Mouse (Mus musculus) MN1 (cell line): ENCODE measurements around the gene Ube3c.
A peak's percentile ranks its signal among the peaks of the same experiment; 100 is the strongest.

Experiments
- DNase-seq: peaks from one replicate; pipeline ENCODE4 v3.0.0-alpha.2; 2016; ENCODE audit warnings: low spot score

The Ube3c gene

DNA sequence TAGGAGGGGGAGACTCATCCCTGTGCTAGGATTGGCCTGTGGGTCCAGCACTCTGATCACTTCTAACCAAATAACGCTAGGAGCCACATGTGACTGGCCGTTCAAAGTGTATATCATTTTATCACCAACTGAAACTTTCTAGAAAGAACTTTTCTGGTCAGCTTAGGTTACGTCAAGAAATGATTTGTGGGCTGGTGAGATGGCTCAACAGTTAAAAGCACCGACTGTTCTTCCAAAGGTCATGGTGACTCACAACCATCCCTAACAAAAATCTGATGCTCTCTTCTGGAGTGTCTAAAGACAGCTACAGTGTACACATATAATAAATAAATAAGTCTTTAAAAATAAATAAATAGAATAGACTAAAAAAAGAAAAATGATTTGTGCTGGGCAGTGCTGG is 103.5 kb downstream of the Ube3c start:
- no peak for DNase-seq

- no peak for DNase-seq
These were observed 105.3 kb downstream of the Ube3c start for GRCm38 (mm10) chr5:29674305-29674704.

DNA sequence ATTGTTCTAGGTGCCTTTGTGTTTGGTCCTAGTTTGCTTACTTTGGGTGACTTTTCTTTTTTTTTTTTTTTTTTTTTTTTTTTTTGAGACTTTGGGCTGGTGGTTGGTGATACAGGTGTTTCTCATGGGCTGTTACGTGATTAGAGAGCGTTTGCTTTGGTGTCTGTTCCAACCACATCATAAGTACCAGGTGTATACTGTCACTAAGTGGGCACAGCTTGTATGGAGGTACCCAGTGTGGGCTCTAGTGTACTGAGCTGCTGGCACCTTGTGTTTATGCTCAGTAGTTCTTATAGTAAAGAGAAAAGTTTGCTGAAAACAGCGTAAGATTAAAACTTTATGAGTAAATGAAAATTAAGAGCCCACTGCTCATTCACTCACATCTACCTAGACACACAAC is 107.4 kb downstream of the Ube3c start:
- no peak for DNase-seq

- DNase-seq: no peak
These were observed 116.0 kb downstream of the Ube3c start for GRCm38 (mm10) chr5:29685085-29685484.

DNA sequence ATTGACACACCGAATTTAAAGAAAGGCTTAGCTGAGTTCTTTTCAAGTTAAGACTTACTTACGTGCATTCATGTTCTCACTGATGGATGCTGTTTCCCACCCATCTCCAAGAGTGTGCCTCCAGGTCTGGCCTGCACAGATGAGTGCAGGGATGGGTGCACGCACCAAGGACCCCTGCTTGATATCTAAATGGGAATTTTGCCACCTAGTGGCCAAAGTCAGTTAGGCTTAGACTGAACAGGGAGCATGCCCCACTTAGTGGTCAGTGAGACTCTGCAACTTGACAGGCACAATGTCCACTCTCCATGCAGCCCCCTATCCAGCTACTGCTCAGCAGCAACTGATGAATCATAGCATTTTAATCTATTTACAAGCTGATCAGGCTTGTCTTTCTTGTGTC is 118.6 kb downstream of the Ube3c start:
- DNase-seq: peak; percentile 58

GRCm38 (mm10) chr5:29688352-29688751 is 119.3 kb downstream of the Ube3c start:
- DNase-seq: peak; percentile 13

DNA sequence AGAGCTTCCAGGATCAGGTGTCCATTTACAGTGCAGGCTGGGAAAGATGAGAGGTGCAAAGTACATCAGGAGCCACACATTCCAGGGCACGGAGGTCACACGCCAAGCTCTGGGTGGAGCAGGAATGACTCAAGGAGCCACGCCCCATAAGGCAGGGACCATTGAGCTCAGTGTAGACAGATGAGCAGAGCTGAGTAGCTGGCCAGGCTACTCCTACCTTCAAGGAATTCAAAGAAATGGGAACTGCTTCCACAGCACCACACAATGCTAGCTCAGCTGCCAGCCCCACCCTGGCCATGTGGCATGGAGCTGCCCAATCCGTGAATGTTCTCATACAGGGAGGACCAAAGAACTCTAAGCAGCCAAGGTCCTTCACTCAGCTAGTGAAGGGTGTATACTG is 129.5 kb downstream of the Ube3c start:
- DNase-seq: no peak

GRCm38 (mm10) chr5:29699520-29700202 is 130.6 kb downstream of the Ube3c start:
- no peak for DNase-seq

GRCm38 (mm10) chr5:29707241-29707640 is 138.2 kb downstream of the Ube3c start:
- no peak for DNase-seq

DNA sequence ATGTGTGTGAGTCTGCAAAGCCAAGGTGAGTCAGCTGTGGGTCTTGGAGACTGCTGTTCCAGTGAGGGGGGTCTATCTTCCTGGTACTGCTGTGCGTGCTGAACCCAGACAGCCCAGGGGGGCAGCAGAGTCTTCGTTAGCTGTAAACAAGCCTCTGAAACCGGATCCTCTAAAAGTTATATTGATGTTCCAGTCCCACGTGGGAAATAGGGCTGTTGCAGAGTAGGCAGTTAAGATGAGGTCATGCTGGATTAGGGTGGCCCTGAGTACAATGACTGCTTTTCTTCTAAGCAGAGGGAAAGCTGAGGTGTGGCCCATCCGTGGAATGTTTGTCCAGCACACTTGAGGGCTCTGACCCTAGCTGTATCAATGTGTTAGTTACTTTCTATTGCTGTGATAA is 139.2 kb downstream of the Ube3c start:
- DNase-seq: no peak

GRCm38 (mm10) chr5:29711631-29712030 is 142.6 kb downstream of the Ube3c start:
- DNase-seq: no peak

DNA sequence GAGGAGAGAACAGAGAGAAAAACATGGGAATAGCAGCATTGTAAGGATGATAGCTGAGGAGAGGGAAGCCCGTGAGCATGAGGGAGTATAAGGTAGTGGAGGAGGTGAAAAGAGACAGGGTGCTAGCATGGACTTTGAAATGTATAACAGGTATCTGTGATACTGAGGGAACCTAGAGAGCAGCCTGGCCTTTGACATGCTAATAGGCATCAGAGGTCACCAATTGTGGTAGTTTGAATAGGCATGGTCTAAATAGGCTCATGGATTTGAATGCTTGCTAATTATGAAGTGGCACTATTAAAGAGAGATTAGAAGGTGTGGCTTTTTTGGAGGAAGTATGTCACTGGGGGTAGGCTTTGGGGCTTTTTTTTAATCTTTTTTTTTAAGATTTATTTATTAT is 143.9 kb downstream of the Ube3c start:
- DNase-seq: no peak

GRCm38 (mm10) chr5:29721159-29721558 is 152.1 kb downstream of the Ube3c start:
- DNase-seq: no peak

GRCm38 (mm10) chr5:29725369-29725768 is 156.3 kb downstream of the Ube3c start:
- DNase-seq: no peak
